Mouse (Mus musculus) kidney, postnatal 0 days (tissue): ENCODE measurements at regions not wholly inside any gene's neighbourhood (a gene's known extent, or its start where the extent isn't known, plus 50 kb on each side); places are given as distances from the start of the nearest gene placed in this dataset.

Experiments used
- ATAC-seq: fragments of 200-750 bp; cut with Nextera tagmentation; replicated peaks from 2 replicates; pipeline ENCODE4 v1.8.0; 2017; ENCODE audit warnings: low read depth, moderate number of reproducible peaks, moderate TSS enrichment, moderate library complexity; ENCODE audit not compliant: low FRiP score
- DNase-seq: peaks from one replicate; pipeline ENCODE4 v3.0.0-alpha.2; 2016; ENCODE audit warnings: low spot score
- H3K27ac ChIP-seq: fragments of 300-500 bp; sonication (generic); 2 replicates; pipeline ENCODE4 v1.5.1; 2014; ENCODE audit warnings: mild to moderate bottlenecking
- H3K27me3 ChIP-seq: fragments of 300-500 bp; sonication (generic); 2 replicates; pipeline ENCODE4 v1.6.1; 2014; ENCODE audit warnings: low read length, mixed read lengths; ENCODE audit not compliant: insufficient read depth
- H3K36me3 ChIP-seq: fragments of 300-500 bp; sonication (generic); 2 replicates; pipeline ENCODE4 v1.6.1; 2014; ENCODE audit warnings: low read length, mixed read lengths; ENCODE audit not compliant: insufficient read depth
- H3K4me1 ChIP-seq: fragments of 300-500 bp; sonication (generic); replicated peaks from 2 replicates; pipeline ENCODE4 v1.6.1; 2014; ENCODE audit warnings: antibody characterized with exemption, low read length, mixed read lengths; ENCODE audit not compliant: insufficient read depth
- H3K4me2 ChIP-seq: fragments of 300-500 bp; sonication (generic); 2 replicates; pipeline ENCODE4 v1.6.1; 2014; ENCODE audit warnings: mild to moderate bottlenecking, low read length, moderate library complexity, mixed read lengths
- H3K4me3 ChIP-seq: fragments of 300-500 bp; sonication (generic); replicated peaks from 2 replicates; pipeline ENCODE4 v1.5.1; 2014; ENCODE audit warnings: low read depth, low read length
- H3K9ac ChIP-seq: fragments of 300-500 bp; sonication (generic); 2 replicates; pipeline ENCODE4 v1.6.1; 2014; ENCODE audit warnings: low read depth, low read length
- H3K9me3 ChIP-seq: fragments of 300-500 bp; sonication (generic); replicated peaks from 2 replicates; pipeline ENCODE4 v1.6.1; 2016; ENCODE audit warnings: low read length, inconsistent platforms, mixed read lengths
- CTCF ChIP-seq: IDR thresholded peaks from 2 replicates; pipeline ENCODE4 v1.5.1; 2016; ENCODE audit warnings: antibody characterized with exemption, low read depth, mild to moderate bottlenecking, moderate library complexity
- WGBS: fragments of 180-500 bp; shearing (Covaris S2); extraction: QIAGEN DNeasy Blood & Tissue Kit; methylation state at CpG from one replicate; pipeline ENCODE4 v1.1.7; 2014; 5-methylcytosine and 5-hydroxymethylcytosine counted together

GRCm38 (mm10) chr2:46503074-46503473, 1385.9 kb upstream of the Zeb2 start:
- Histone ChIP-seq H3K27ac (no peak overlapping the region), H3K4me1 (no peaks in the 10 kb centered on the region), H3K4me3 (no peak overlapping the region), H3K27me3 (no peaks in the 10 kb centered on the region), H3K9me3 (no peaks in the 10 kb centered on the region), H3K9ac (no peak overlapping the region), H3K4me2 (no peak overlapping the region), H3K36me3 (no peaks in the 10 kb centered on the region)
- ATAC-seq, result no peak
- no peak for TF ChIP-seq CTCF
- WGBS, result 79% methylated on average over 2 of the region's 2 CpGs
- no peak for DNase-seq

- Histone ChIP-seq H3K27me3 (no peaks in the 10 kb centered on the region), H3K4me3 (no peak overlapping the region), H3K4me1 (no peaks in the 10 kb centered on the region), H3K27ac (no peak overlapping the region), H3K4me2 (no peak overlapping the region), H3K9ac (no peak overlapping the region), H3K9me3 (no peaks in the 10 kb centered on the region), H3K36me3 (no peaks in the 10 kb centered on the region)
- no peak for TF ChIP-seq CTCF
- DNase-seq (no peak), ATAC-seq (no peak)
- 68% methylated on average over 2 of the region's 2 CpGs for WGBS
These were observed 1375.1 kb upstream of the Zeb2 start for GRCm38 (mm10) chr2:46492299-46492698.

- no peaks in the 10 kb centered on the region for H3K9me3 ChIP-seq
- WGBS, result 95% methylated on average over 2 of the region's 2 CpGs
- no peak for TF ChIP-seq CTCF
- H3K27ac ChIP-seq, result no peak overlapping the region
- no peak overlapping the region for H3K4me2 ChIP-seq
- DNase-seq (no peak), ATAC-seq (no peak)
- H3K4me3 ChIP-seq, result no peak overlapping the region
- H3K36me3 ChIP-seq, result no peaks in the 10 kb centered on the region
- no peaks in the 10 kb centered on the region for H3K4me1 ChIP-seq
- H3K27me3 ChIP-seq, result no peaks in the 10 kb centered on the region
- H3K9ac ChIP-seq, result no peak overlapping the region
These were observed 1373.9 kb upstream of the Zeb2 start for GRCm38 (mm10) chr2:46491081-46491480.

GRCm38 (mm10) chr2:46468936-46469629, 1351.9 kb upstream of the Zeb2 start:
- H3K9ac ChIP-seq, result no peak overlapping the region
- H3K27me3 ChIP-seq, result no peaks in the 10 kb centered on the region
- no peak for TF ChIP-seq CTCF
- H3K27ac ChIP-seq, result no peak overlapping the region
- ATAC-seq (no peak), DNase-seq (no peak)
- WGBS, result 86% methylated on average over 5 of the region's 5 CpGs
- no peaks in the 10 kb centered on the region for H3K36me3 ChIP-seq
- no peak overlapping the region for H3K4me2 ChIP-seq
- no peaks in the 10 kb centered on the region for H3K4me1 ChIP-seq
- no peak overlapping the region for H3K4me3 ChIP-seq
- H3K9me3 ChIP-seq, result no peaks in the 10 kb centered on the region

- DNase-seq (peak; percentile 66), ATAC-seq (no peak)
- H3K27me3 ChIP-seq, result no peaks in the 10 kb centered on the region
- WGBS, result 20% methylated on average over 4 of the region's 4 CpGs
- TF ChIP-seq CTCF, result no peak
- no peak overlapping the region for H3K4me2 ChIP-seq
- no peak overlapping the region for H3K27ac ChIP-seq
- H3K9me3 ChIP-seq, result no peaks in the 10 kb centered on the region
- no peaks in the 10 kb centered on the region for H3K36me3 ChIP-seq
- no peaks in the 10 kb centered on the region for H3K4me1 ChIP-seq
- no peak overlapping the region for H3K4me3 ChIP-seq
- H3K9ac ChIP-seq, result no peak overlapping the region
These were observed 1348.2 kb upstream of the Zeb2 start for GRCm38 (mm10) chr2:46465389-46465788.

- Histone ChIP-seq H3K36me3 (no peaks in the 10 kb centered on the region), H3K9ac (no peak overlapping the region), H3K27me3 (no peaks in the 10 kb centered on the region), H3K27ac (no peak overlapping the region), H3K4me2 (no peak overlapping the region), H3K4me1 (no peaks in the 10 kb centered on the region), H3K4me3 (no peak overlapping the region), H3K9me3 (no peaks in the 10 kb centered on the region)
- DNase-seq (no peak), ATAC-seq (no peak)
- TF ChIP-seq CTCF, result no peak
- WGBS, result 64% methylated on average over 1 of the region's 1 CpGs
These were observed 1347.7 kb upstream of the Zeb2 start for GRCm38 (mm10) chr2:46464913-46465312.

- WGBS, result 76% methylated on average over 2 of the region's 2 CpGs
- TF ChIP-seq CTCF, result no peak
These were observed 1345.5 kb upstream of the Zeb2 start for GRCm38 (mm10) chr2:46462670-46463069.

More at GRCm38 (mm10) chr2:46462670-46463069, 1345.5 kb upstream of the Zeb2 start:
- no peak for ATAC-seq
- DNase-seq, result no peak
- H3K36me3 ChIP-seq, result no peaks in the 10 kb centered on the region
- no peak overlapping the region for H3K4me3 ChIP-seq
- H3K27ac ChIP-seq, result no peak overlapping the region
- no peak overlapping the region for H3K4me2 ChIP-seq
- H3K9ac ChIP-seq, result no peak overlapping the region
- no peaks in the 10 kb centered on the region for H3K9me3 ChIP-seq
- no peaks in the 10 kb centered on the region for H3K27me3 ChIP-seq
- H3K4me1 ChIP-seq, result no peaks in the 10 kb centered on the region
